Mouse (Mus musculus) left cerebral cortex, postnatal 36 days (tissue): ENCODE measurements around the gene Fndc8. TPM values are rescaled to one million over a fixed set of nuclear protein-coding genes. Genes with fewer than 3 reads are reported as not detected.

Source experiments
- DNase-seq, 2 experiments: peaks; one replicate each; pipeline ENCODE4 v3.0.0; 2021 to 2022; ENCODE audit warnings: low spot score in 2 of 2, mixed read lengths in 1 of 2
- intact Hi-C: fragments of 180-260 bp; cut with DNase I; formaldehyde crosslinking; loops from one replicate; pipeline ENCODE4 v1.15.1; 2025
- total RNA-seq, 2 experiments: library from RNA; stranded (reverse); gene quantifications; 2 replicates each; pipeline ENCODE4 v1.2.3; 2021

The Fndc8 gene
- total RNA-seq, 2 experiments from 2014 or later: not detected

DNA sequence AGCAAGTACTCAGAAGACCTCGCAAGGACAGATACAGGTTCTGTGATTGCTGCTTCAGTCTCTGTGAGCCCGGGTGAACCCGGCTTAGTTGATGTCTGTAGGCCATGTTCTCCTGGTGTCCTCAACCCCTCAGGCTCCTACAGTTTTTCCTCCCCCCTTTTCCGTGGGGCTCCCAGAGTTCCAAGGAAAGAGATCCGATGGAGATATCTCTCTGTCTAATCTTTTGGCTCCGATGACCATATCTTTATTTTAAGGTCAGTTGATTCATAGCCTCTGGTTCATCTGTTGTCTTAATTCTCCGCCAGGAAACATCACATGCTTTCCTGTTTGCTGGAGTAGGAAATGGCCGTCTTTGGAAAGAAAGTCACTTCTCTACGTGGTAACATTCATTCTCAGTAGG, 57.1 kb downstream of the Fndc8 start:
- intact Hi-C loops: no loop called here
- no peak for DNase-seq

Other genes starting within 250 kb of the Fndc8 start
- under 1 TPM; 0.27 to 0.35 TPM for gene Cct6b, start 127.8 kb upstream of the Fndc8 start, total RNA-seq
- 10 to 100 TPM; 15.4 to 15.8 TPM for gene Zfp830, start 127.8 kb upstream of the Fndc8 start, total RNA-seq
- 10 to 100 TPM; 18.6 to 24.9 TPM for gene Lig3, start 111.0 kb upstream of the Fndc8 start, total RNA-seq
- 10 to 100 TPM in 1 of 2 experiments, 1 to 10 TPM in 1; 9.2 to 10.3 TPM for gene Rffl, start 20.9 kb upstream of the Fndc8 start, total RNA-seq
- 10 to 100 TPM; 18.0 to 21.0 TPM for gene Rad51d, start 1.5 kb upstream of the Fndc8 start, total RNA-seq
- gene Nle1, start 16.3 kb downstream of the Fndc8 start, total RNA-seq: 10 to 100 TPM; 30.6 to 44.8 TPM
- 1 to 10 TPM; 1.2 to 2.3 TPM for gene Unc45b, start 18.4 kb downstream of the Fndc8 start, total RNA-seq
- gene Slfn5, start 59.2 kb downstream of the Fndc8 start, total RNA-seq: 1 to 10 TPM; 4.1 to 4.3 TPM
- under 1 TPM; 0.30 to 0.36 TPM for gene Slfn9, start 99.7 kb downstream of the Fndc8 start, total RNA-seq
- gene Slfn8, start 128.7 kb downstream of the Fndc8 start, total RNA-seq: under 1 TPM; 0.34 to 0.39 TPM
- gene Slfn2, start 173.0 kb downstream of the Fndc8 start, total RNA-seq: 1 to 10 TPM; 1.1 to 1.8 TPM
- not detected for gene Slfn1, start 224.7 kb downstream of the Fndc8 start, total RNA-seq